Mouse (Mus musculus) G1E (cell line): Measurements from ENCODE around the gene Gm2a. TPM values are rescaled to one million over a fixed set of nuclear protein-coding genes. Genes with fewer than 3 reads are reported as not detected.

Experiments used
- ATAC-seq: 2 replicates; pipeline ENCODE4 v1.8.0; 2016; ENCODE audit warnings: mild to moderate bottlenecking; ENCODE audit not compliant: insufficient number of reproducible peaks, poor library complexity, low FRiP score, severe bottlenecking; ENCODE audit errors: extremely low read depth
- DNase-seq: peaks from one replicate; pipeline ENCODE4 v3.0.0; 2012; ENCODE audit warnings: low spot score
- H3K27me3 ChIP-seq: 2 replicates; pipeline ENCODE4 v1.6.1; 2012; ENCODE audit warnings: mild to moderate bottlenecking, low read length, inconsistent platforms; ENCODE audit not compliant: insufficient read depth
- H3K36me3 ChIP-seq: replicated peaks from 2 replicates; pipeline ENCODE3; 2012; ENCODE audit warnings: mild to moderate bottlenecking, inconsistent platforms
- H3K4me1 ChIP-seq: 2 replicates; pipeline ENCODE4 v1.6.1; 2012; ENCODE audit warnings: low read depth, low read length, inconsistent platforms, mixed read lengths; ENCODE audit not compliant: insufficient read depth
- H3K4me3 ChIP-seq: 2 replicates; pipeline ENCODE4 v1.5.1; 2012; ENCODE audit warnings: low read depth, mild to moderate bottlenecking, inconsistent platforms, low read length, moderate library complexity, mixed read lengths
- H3K9me3 ChIP-seq: replicated peaks from 2 replicates; pipeline ENCODE4 v1.6.1; 2012; ENCODE audit warnings: inconsistent platforms
- CTCF ChIP-seq: IDR thresholded peaks from 2 replicates; pipeline ENCODE4 v1.5.1; 2012; ENCODE audit warnings: low read depth, low read length, inconsistent platforms, mixed read lengths
- GATA1 ChIP-seq: IDR thresholded peaks from 2 replicates; pipeline ENCODE4 v1.6.1; 2012; ENCODE audit warnings: borderline replicate concordance, low read length, inconsistent platforms, mixed read lengths
- GATA2 ChIP-seq: IDR thresholded peaks from 2 replicates; pipeline ENCODE4 v1.6.1; 2012; ENCODE audit warnings: low read depth, low read length, inconsistent platforms, borderline replicate concordance
- POLR2AphosphoS5 ChIP-seq: IDR thresholded peaks from 2 replicates; pipeline ENCODE4 v1.6.1; 2012; ENCODE audit warnings: low read depth, low read length, inconsistent platforms; ENCODE audit not compliant: insufficient replicate concordance
- TAL1 ChIP-seq: conservative IDR thresholded peaks from 2 replicates; pipeline ENCODE4 v1.6.1; 2012; ENCODE audit warnings: low read depth, low read length, inconsistent platforms, mixed read lengths
- polyA plus RNA-seq: library from polyadenylated mRNA; stranded (reverse); fragments of >175 nt; gene quantifications from 2 replicates; pipeline ENCODE4 v1.2.3, GENCODE M21; 2012
- total RNA-seq, 2 experiments: library from RNA; stranded (forward) in 1 of 2; stranded (reverse) in 1 of 2; fragments of 200-1000 nt in 1 of 2; fragments of >200 nt in 1 of 2; fragmentation: Nextera tagmentation in 1 of 2; gene quantifications; 2 replicates each; pipeline ENCODE4 v1.2.3; 2014 to 2017

The Gm2a gene
- total and polyA plus RNA-seq, 3 experiments: 0.05 TPM; not detected in 2

- TF ChIP-seq CTCF (no peak), GATA1 (no peak), GATA2 (no peak), POLR2AphosphoS5 (no peak), TAL1 (no peak)
- ATAC-seq: no peak
- H3K9me3 ChIP-seq: no peaks in the 10 kb centered on the region
- H3K4me3 ChIP-seq: no peak overlapping the region
- DNase-seq: no peak
- H3K36me3 ChIP-seq: no peaks in the 10 kb centered on the region
- no peaks in the 10 kb centered on the region for H3K27me3 ChIP-seq
- H3K4me1 ChIP-seq: peaks cover 3% of the 10 kb centered on the region
Measured at GRCm38 (mm10) chr11:55114291-55114690, 16.4 kb downstream of the Gm2a start.

- no peak overlapping the region for H3K4me3 ChIP-seq
- DNase-seq (no peak), ATAC-seq (no peak)
- TF ChIP-seq CTCF: no peak
- TF ChIP-seq GATA2: no peak
- TF ChIP-seq GATA1: no peak
- TF ChIP-seq POLR2AphosphoS5: no peak
- no peak for TF ChIP-seq TAL1
- H3K27me3 ChIP-seq: no peaks in the 10 kb centered on the region
- no peaks in the 10 kb centered on the region for H3K9me3 ChIP-seq
- no peaks in the 10 kb centered on the region for H3K36me3 ChIP-seq
- peaks cover 3% of the 10 kb centered on the region for H3K4me1 ChIP-seq
Measured at GRCm38 (mm10) chr11:55116004-55116403, 18.1 kb downstream of the Gm2a start.

DNA sequence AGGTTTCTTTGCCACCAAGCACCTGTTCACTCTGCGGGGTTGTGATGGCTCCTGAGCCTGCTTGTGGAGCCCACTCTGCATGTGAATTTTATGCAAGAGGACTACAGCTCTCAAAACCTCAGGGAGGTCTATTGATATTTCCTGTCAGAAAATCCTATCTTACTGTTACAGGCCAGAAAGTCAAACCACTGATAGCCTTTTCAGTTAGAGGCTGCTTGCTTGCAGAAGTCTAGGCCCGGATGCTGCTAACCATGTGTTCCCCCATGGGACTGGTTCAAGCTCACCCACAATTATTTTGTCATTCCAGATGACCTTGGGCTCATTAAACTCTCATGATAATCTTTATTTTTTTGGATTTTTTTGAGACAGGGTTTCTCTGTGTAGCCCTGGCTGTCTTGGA, 19.1 kb downstream of the Gm2a start:
- ATAC-seq (no peak), DNase-seq (no peak)
- Histone ChIP-seq H3K36me3 (no peaks in the 10 kb centered on the region), H3K27me3 (no peaks in the 10 kb centered on the region), H3K4me3 (no peak overlapping the region), H3K4me1 (peaks cover 3% of the 10 kb centered on the region), H3K9me3 (no peaks in the 10 kb centered on the region)
- TF ChIP-seq GATA1 (no peak), POLR2AphosphoS5 (no peak), GATA2 (no peak), TAL1 (no peak), CTCF (no peak)

DNA sequence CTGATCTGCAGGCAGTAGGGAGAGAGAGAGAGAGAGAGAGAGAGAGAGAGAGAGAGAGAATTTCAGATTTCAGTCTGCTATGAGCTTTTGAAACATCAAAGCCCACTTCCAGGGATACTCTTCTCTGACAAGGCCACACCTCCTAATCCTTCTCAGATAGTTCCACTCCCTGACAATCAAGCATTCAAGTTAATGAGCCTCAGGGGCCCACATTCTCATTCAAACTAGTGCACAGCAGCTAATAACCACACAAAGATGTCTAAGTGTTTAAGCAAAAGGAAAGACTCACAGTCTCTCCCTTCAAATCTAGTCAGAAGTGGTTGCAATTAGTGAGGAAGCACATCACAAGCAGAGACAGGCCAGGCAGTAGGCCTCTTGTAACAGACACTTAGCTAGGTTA, 22.4 kb downstream of the Gm2a start:
- ATAC-seq (no peak), DNase-seq (no peak)
- Histone ChIP-seq H3K36me3 (no peaks in the 10 kb centered on the region), H3K4me1 (no peaks in the 10 kb centered on the region), H3K4me3 (no peak overlapping the region), H3K9me3 (no peaks in the 10 kb centered on the region), H3K27me3 (peaks cover 8% of the 10 kb centered on the region)
- TF ChIP-seq GATA1: no peak
- no peak for TF ChIP-seq GATA2
- TF ChIP-seq CTCF: no peak
- TF ChIP-seq POLR2AphosphoS5: no peak
- TF ChIP-seq TAL1: no peak

DNA sequence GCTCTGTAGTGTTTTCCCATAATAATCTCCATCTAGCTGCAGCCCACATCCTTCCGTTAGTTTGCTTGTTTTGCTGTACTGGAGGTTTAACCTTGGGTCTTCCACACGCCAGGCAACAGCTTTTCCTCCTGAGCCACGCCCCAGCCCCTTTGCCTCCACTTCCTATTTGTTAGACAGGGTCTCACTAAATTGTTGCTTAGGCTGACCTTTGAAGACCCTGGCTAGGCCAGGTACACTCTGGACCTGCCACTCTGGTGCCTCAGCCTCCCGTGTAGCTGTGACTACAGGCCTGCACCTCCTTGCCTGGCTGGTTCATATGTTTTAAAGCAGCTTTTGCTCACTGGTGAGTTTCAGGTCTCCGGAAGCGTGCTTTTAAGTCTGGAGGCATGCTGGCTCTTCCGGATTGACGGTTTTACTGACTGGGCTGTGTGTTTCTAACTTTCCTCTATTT, 22.9 kb downstream of the Gm2a start:
- no peak overlapping the region for H3K4me3 ChIP-seq
- no peaks in the 10 kb centered on the region for H3K36me3 ChIP-seq
- no peaks in the 10 kb centered on the region for H3K9me3 ChIP-seq
- DNase-seq (no peak), ATAC-seq (no peak)
- no peaks in the 10 kb centered on the region for H3K4me1 ChIP-seq
- H3K27me3 ChIP-seq: peaks cover 8% of the 10 kb centered on the region
- TF ChIP-seq CTCF: no peak
- no peak for TF ChIP-seq GATA2
- TF ChIP-seq TAL1: no peak
- TF ChIP-seq POLR2AphosphoS5: no peak

- Histone ChIP-seq H3K27me3 (peaks cover 8% of the 10 kb centered on the region), H3K4me1 (no peaks in the 10 kb centered on the region), H3K9me3 (no peaks in the 10 kb centered on the region), H3K36me3 (no peaks in the 10 kb centered on the region), H3K4me3 (no peak overlapping the region)
- DNase-seq (no peak), ATAC-seq (no peak)
- TF ChIP-seq POLR2AphosphoS5 (no peak), TAL1 (no peak), GATA2 (no peak), GATA1 (no peak), CTCF (no peak)
Measured at GRCm38 (mm10) chr11:55121430-55121829, 23.5 kb downstream of the Gm2a start.

GRCm38 (mm10) chr11:55126663-55127062, 28.7 kb downstream of the Gm2a start:
- Histone ChIP-seq H3K9me3 (no peaks in the 10 kb centered on the region), H3K27me3 (peaks cover 8% of the 10 kb centered on the region), H3K4me3 (no peak overlapping the region), H3K36me3 (no peaks in the 10 kb centered on the region), H3K4me1 (peaks cover 11% of the 10 kb centered on the region)
- TF ChIP-seq POLR2AphosphoS5: no peak
- no peak for TF ChIP-seq GATA2
- no peak for TF ChIP-seq TAL1
- no peak for TF ChIP-seq GATA1
- TF ChIP-seq CTCF: no peak
- DNase-seq (no peak), ATAC-seq (no peak)
